Mouse (Mus musculus) right cerebral cortex, postnatal 36 days (tissue): ENCODE data around the gene Fam83c.
A peak's percentile ranks its signal among the peaks of the same experiment; 100 is the strongest.

Experiments
- DNase-seq, 2 experiments: peaks; one replicate each; pipeline ENCODE4 v3.0.0; 2022; ENCODE audit warnings: low spot score in 2 of 2, mixed read lengths in 1 of 2

Fam83c gene

GRCm38 (mm10) chr2:155826630-155827424 is 7.8 kb downstream of the Fam83c start, which contains the start of gene Eif6:
TSS of gene Eif6 (minus strand) at chr2:155826925.
- DNase-seq: peak; percentile 78 to 80

GRCm38 (mm10) chr2:155825904-155826629 is 8.6 kb downstream of the Fam83c start:
- DNase-seq: no peak

GRCm38 (mm10) chr2:155823722-155824121 is 10.9 kb downstream of the Fam83c start:
- no peak for DNase-seq

GRCm38 (mm10) chr2:155820779-155821178 is 13.9 kb downstream of the Fam83c start:
- no peak for DNase-seq

- DNase-seq: no peak
Measured at GRCm38 (mm10) chr2:155819449-155820251, 15.0 kb downstream of the Fam83c start.

GRCm38 (mm10) chr2:155819392-155819448 is 15.4 kb downstream of the Fam83c start, which contains the start of gene BC029722:
TSS of gene BC029722 (minus strand) at chr2:155819426.
- DNase-seq: no peak

GRCm38 (mm10) chr2:155818596-155819391 is 15.9 kb downstream of the Fam83c start:
- DNase-seq: peak; percentile 92 to 94

- DNase-seq: no peak
Measured at GRCm38 (mm10) chr2:155817301-155818245, 17.1 kb downstream of the Fam83c start.

GRCm38 (mm10) chr2:155816179-155816578 is 18.5 kb downstream of the Fam83c start:
- DNase-seq: no peak

- no peak for DNase-seq
Measured at GRCm38 (mm10) chr2:155814829-155815228, 19.8 kb downstream of the Fam83c start.

GRCm38 (mm10) chr2:155812637-155813036 is 22.0 kb downstream of the Fam83c start:
- no peak for DNase-seq

GRCm38 (mm10) chr2:155811821-155812396 is 22.7 kb downstream of the Fam83c start:
- DNase-seq: peak; percentile 83 to 84

- no peak for DNase-seq
Measured at GRCm38 (mm10) chr2:155809620-155810019, 25.0 kb downstream of the Fam83c start.

- no peak for DNase-seq
Measured at GRCm38 (mm10) chr2:155807408-155807807, 27.2 kb downstream of the Fam83c start.

GRCm38 (mm10) chr2:155806548-155806947 is 28.1 kb downstream of the Fam83c start:
- no peak for DNase-seq

- no peak for DNase-seq
Measured at GRCm38 (mm10) chr2:155805925-155806255, 28.8 kb downstream of the Fam83c start.

GRCm38 (mm10) chr2:155805231-155805924 is 29.3 kb downstream of the Fam83c start:
- no peak for DNase-seq

GRCm38 (mm10) chr2:155804053-155804452 is 30.6 kb downstream of the Fam83c start:
- DNase-seq: no peak

- no peak for DNase-seq
Measured at GRCm38 (mm10) chr2:155802761-155803160, 31.9 kb downstream of the Fam83c start.

GRCm38 (mm10) chr2:155798613-155799012 is 36.0 kb downstream of the Fam83c start:
- no peak for DNase-seq
